Mouse (Mus musculus) testis, postnatal 10 days (tissue): ENCODE measurements around the gene Rab44.

Source experiments
- DNase-seq: peaks from one replicate; pipeline ENCODE4 v3.0.0; 2021; ENCODE audit warnings: low spot score

Gene Rab44

GRCm38 (mm10) chr17:29135066-29135465 is 21.1 kb downstream of the Rab44 start:
- no peak for DNase-seq

GRCm38 (mm10) chr17:29136236-29136635 is 22.3 kb downstream of the Rab44 start:
- peak; percentile 77 for DNase-seq

- no peak for DNase-seq
These were observed 24.0 kb downstream of the Rab44 start for GRCm38 (mm10) chr17:29137906-29138305.

- DNase-seq: no peak
These were observed 27.6 kb downstream of the Rab44 start for GRCm38 (mm10) chr17:29141577-29141976.

- no peak for DNase-seq
These were observed 29.3 kb downstream of the Rab44 start for GRCm38 (mm10) chr17:29143266-29143665.

GRCm38 (mm10) chr17:29145101-29145500 is 31.2 kb downstream of the Rab44 start:
- no peak for DNase-seq

- DNase-seq: no peak
These were observed 33.3 kb downstream of the Rab44 start for GRCm38 (mm10) chr17:29147273-29147672.

- DNase-seq: no peak
These were observed 33.8 kb downstream of the Rab44 start for GRCm38 (mm10) chr17:29147773-29148172.

- no peak for DNase-seq
These were observed 35.8 kb downstream of the Rab44 start for GRCm38 (mm10) chr17:29149766-29150165.

- no peak for DNase-seq
These were observed 38.6 kb downstream of the Rab44 start for GRCm38 (mm10) chr17:29152547-29152946.

- DNase-seq: no peak
These were observed 40.3 kb downstream of the Rab44 start for GRCm38 (mm10) chr17:29154247-29154646.

GRCm38 (mm10) chr17:29155355-29156135 is 41.6 kb downstream of the Rab44 start:
- no peak for DNase-seq

- no peak for DNase-seq
These were observed 42.5 kb downstream of the Rab44 start for GRCm38 (mm10) chr17:29156396-29156795.

- DNase-seq: no peak
These were observed 42.9 kb downstream of the Rab44 start for GRCm38 (mm10) chr17:29156866-29157265.

- no peak for DNase-seq
These were observed 45.0 kb downstream of the Rab44 start for GRCm38 (mm10) chr17:29158899-29159298.

GRCm38 (mm10) chr17:29159320-29159719 is 45.4 kb downstream of the Rab44 start:
- DNase-seq: no peak

GRCm38 (mm10) chr17:29159743-29160455 is 46.0 kb downstream of the Rab44 start:
- no peak for DNase-seq

- no peak for DNase-seq
These were observed 48.4 kb downstream of the Rab44 start for GRCm38 (mm10) chr17:29162334-29162733.

- DNase-seq: no peak
These were observed 50.6 kb downstream of the Rab44 start for GRCm38 (mm10) chr17:29164469-29165111.

GRCm38 (mm10) chr17:29165452-29165851 is 51.5 kb downstream of the Rab44 start:
- no peak for DNase-seq

- no peak for DNase-seq
These were observed 52.1 kb downstream of the Rab44 start for GRCm38 (mm10) chr17:29165967-29166578.

- DNase-seq: no peak
These were observed 53.4 kb downstream of the Rab44 start for GRCm38 (mm10) chr17:29167371-29167770.
